Mouse (Mus musculus) gonadal fat pad, adult 2 months (tissue): ENCODE data around the gene Qdpr. TPM values are rescaled to one million over a fixed set of nuclear protein-coding genes. Genes with fewer than 3 reads are reported as not detected.

Source experiments
- DNase-seq: peaks from one replicate; pipeline ENCODE4 v3.0.0-alpha.2; 2012; ENCODE audit warnings: low read depth
- polyA plus RNA-seq: library from polyadenylated mRNA; depleted of rRNA; stranded (reverse); fragments of >200 nt; gene quantifications from 2 replicates; pipeline ENCODE4 v1.2.3, GENCODE M21; 2012; rRNA removed

Gene Qdpr
- polyA plus RNA-seq = 166 and 187 TPM in 2 replicates

DNA sequence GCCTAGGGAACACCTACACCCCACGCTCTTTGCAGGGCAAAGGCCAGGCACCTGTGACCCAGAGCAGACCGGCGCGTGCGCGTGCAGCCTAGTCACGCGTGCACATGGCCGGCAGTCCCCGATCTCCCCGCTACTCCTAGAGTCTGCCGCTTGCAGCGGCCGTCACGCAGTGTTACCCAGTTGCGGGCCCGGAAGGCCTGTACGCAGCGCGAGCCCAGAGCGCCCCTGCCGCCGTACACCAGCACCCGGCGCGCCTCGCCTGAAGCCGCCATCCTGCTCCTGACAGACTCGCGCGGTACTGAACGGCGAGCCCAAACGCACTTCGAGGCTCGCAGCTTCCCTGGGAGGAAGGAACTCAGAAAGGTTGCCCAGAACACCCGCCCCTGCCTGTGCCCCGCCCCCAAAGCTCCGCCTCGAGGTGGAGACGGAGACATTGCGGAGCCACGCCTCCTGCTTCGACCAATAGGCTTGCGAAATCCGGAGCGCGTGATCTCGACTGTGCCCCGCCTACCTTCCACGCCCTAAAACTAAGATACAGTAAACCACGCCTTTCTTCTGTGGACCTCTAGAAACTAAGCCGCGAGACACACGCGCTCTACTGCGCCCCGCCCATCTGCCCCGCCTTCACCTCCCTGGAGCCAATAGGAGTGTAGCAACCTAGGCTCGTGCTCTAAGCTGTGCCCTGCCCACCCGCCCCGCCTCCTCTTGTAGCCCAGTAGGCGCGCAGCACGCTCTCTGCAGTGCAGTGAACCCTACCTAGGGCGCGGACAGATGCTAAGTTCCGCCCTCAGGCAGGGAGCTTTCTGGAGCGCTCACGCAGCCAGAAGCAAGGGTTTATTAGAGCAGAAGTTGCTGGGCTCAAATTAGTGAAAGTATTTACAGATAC is at the start of gene Qdpr:
Qdpr (minus strand) TSS at position 406 of the 886 bp plus-strand sequence.
- peak; percentile 83 for DNase-seq

DNA sequence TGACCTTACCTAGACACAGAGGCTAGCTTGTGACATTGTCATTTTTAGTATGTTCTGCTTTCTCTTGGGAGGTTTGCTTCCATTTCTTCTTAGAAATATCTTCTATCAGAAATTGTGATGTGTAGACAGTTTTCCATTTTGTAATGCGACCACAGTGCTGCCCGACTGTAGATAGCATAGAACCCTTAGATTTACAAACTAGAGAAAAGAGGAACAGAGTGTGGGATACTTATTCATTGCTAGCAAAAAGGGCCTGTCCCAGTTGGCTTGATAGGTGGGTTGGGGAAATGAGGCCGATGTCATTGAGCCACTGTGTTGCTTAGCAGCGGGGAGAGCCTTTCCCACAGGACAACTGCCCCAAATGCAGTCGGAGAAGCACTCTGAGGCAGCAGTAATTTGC is 47.5 kb upstream of the Qdpr start:
- no peak for DNase-seq

DNA sequence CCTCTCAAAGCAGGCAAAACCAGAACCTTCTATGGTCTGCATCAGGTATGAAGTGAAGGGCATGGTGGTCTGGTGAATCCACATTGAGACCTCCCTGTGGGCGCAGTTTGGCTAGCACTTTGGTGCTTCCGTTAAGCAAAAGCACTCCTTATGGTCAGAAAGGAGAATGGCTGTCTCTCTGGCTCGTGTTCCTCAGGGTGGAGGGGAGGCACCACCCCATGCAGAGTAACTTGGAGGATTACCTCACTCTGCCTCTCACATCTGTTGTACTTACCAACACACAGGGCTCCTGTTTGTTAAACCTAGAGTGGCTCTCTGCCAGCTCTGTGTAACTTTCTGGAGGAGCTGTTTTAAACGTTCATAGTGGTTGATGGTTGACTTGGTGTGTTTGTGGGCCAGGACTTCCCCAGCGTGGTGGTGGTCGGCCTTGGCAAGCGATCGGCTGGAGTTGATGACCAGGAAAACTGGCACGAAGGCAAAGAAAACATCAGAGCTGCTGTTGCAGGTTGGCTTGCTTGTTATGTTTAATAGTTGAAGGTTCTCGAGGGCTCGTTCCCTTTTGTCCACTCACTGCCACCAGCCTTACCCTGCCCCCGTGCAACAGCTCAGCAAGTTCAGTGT is 47.0 kb upstream of the Qdpr start:
- DNase-seq = no peak

DNA sequence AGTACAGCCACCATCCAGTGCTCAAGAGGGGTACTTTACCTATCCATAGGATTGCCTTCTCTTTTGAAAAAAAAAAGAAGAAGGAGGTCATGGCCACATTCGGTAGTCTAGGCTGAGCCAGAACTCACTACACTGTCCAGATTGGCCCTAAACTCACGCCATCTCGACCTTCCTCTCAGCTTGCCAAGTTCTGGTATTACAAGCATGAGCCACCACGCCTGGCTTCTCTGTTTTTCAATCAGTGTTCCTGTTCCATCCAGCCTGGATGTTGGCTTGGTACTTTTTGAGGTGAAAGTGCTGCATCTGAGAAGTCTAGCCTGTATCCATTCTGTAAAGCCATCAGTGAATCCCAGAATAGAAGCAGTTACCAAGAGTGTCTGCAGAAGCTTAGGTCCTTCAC is 46.4 kb upstream of the Qdpr start:
- no peak for DNase-seq

DNA sequence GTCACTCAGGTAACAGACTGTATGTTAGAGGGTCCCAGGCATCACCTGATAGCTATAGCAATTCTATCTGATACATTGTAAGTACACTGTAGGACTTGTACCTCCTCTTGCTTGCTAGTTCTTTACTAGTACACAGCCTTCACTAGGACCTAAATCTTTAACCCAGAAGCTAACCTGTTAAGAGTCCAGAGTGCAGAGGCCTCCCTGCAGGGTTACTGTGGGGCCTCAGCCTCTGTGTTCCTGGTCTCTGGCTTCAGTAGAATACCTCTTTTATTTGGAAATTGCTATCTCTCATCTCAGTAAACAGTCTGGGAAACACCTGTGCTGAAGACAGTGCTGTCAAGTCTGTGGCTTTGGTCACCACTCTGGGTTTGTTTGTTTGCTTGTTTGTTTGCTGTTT is 46.0 kb upstream of the Qdpr start:
- DNase-seq = no peak

DNA sequence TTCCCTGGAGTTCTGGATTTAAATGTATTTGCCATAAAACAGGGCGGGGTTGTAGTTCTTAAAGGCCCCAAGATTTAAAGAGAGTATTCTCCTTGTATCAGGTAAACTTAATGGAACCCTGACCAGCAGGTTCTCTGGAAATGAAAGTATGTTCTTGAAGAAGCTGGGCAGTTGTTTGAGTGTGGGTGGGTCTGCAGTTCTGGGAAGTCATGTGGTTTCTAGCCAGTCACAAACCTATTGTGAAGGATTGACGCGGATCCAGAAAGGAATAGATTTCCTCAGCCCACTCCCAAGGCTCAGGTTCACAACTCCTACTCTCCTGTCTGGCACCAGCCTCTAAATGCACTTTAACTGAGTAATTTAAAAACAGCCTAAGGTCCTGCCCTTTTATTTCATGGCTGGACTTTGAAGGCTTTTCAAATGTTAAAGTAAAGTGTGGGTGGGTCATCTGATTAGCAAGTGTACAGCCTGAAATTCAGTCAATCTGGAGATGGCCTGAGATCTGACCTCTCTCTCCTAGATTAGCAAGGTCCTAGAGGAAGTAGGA is 45.5 kb upstream of the Qdpr start:
- DNase-seq = no peak

DNA sequence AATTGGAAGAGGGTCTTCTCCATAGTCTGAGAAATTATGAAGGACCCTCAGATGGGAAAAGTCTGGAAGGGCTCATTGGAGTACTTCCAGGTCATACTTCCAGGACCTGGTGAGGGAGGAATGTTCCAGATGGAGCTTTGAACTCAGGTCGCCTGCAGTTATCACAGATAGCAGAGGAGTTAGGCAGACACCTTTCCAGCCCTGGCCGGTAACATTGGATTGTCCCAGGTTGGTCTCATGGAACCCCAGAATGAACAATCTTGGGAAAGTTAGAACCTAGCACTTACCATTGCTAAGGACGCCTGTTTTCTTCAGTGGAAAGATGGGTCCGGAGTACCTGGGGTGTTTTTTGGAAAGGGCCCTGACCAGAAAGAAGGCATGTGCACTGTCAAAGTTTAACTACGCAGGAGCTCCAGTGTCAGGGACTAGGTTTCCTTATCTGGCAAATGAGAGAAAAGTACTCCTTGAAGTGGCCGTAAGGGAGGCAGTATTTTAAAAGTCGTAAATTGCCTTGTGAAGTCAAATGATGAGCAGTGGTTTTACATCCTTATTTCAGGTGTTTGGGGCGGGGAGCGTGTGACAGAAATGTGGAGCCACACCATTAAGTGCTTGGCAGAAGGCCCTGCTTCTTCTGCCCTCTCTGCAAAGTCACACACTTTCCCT is 44.2 kb upstream of the Qdpr start:
- no peak for DNase-seq

GRCm38 (mm10) chr5:45493191-45494092 is 43.4 kb upstream of the Qdpr start, which contains the start of gene Lap3:
Gene Lap3 (plus strand): TSS chr5:45493374.
- no peak for DNase-seq

DNA sequence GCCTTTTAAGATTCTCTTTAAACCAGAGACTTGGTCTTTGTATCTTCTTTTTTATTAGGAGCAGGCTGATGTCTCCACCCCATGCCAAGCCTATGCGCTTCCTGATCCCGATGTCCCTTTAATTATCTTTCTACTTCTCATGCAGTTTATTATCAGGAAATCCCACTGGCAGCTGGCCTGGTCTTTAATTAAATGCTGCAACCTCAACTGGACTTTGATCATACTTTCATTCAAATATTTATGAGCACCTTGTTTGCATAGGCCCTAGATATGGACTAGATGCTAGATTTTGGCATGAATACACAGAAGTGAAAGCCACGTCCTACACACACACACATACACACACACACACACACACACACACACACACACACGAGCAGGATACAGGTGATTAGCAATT is 41.7 kb upstream of the Qdpr start:
- no peak for DNase-seq

DNA sequence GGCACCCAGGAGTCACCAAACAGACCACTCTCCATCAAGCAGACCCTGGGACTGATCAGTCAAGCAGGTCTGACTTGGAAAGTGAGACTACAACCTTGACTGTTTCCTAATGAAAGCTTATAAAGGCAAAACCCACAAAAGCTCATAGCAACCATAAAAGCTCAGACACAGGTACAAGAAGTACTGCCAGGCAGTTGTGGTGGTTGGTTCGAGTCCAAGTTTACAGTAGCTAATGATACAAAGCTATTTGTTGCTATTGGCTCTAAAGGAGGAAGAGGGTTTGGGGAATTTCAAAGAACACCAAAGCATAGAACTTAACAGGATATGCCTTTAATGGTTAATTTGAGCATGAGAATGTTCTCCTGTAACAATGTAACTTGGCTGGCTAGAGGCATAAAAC is 33.6 kb upstream of the Qdpr start:
- DNase-seq = no peak

DNA sequence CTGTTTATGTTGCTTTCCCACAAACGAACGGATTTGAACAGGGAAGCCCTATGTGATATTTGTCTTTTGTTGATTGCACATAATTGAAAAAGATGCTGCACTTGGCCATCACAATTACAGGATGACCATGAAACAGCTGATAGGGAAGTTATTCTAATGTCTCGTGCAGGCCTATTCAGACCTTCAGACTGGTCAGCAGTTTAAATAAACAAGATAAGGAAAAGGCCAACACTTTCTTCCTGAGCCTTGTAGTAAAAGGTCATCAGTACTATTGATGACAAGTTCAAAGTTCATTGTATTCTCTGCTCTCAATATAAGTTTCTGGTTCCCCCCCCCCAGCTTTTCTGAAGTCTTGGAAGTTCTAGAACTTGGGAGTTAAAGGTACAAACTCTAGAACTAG is 32.6 kb upstream of the Qdpr start:
- no peak for DNase-seq

GRCm38 (mm10) chr5:45481125-45481524 is 31.1 kb upstream of the Qdpr start:
- no peak for DNase-seq

DNA sequence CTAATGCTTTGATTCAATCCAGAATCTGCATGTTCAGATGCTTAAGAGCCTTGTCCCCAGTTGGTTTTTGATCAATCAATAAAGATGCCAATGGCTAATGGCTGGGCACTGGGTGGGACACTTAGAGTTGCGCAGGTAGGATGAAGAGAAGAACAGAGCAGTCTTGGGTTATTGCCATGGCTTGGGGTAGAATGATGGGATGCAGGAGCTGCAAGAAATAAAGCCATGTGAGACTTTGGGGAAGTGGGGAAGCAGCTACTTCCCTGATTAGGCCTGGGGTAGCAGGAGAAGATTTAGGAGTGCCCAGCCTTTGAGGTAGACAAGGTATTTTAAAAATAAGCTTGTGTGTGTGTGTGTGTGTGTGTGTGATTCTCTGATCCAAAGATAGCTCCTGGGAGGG is 30.0 kb upstream of the Qdpr start:
- DNase-seq = no peak

- DNase-seq = peak; percentile 99
These were observed 27.6 kb upstream of the Qdpr start for GRCm38 (mm10) chr5:45477601-45478000.

GRCm38 (mm10) chr5:45476288-45476687 is 26.3 kb upstream of the Qdpr start:
- no peak for DNase-seq

DNA sequence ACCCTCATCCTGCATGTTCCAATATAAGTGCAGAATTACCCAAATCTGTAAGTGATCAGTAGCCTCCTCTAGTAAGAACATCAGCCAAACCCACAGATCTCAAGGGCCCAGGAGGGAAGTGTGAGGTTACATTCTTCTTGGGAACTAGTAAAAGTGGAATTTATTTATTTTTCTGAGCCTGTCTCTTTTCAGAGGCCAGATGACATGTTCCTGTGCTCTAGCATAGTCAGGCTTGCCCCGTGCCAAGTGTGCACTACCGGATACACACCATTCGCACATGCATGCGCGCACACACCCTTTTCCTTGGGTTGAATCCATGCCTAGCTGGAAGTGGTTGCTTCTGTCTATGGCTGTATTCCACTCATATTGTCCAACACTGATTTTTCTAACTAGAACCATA is 25.7 kb upstream of the Qdpr start:
- DNase-seq = no peak

- no peak for DNase-seq
These were observed 24.7 kb upstream of the Qdpr start for GRCm38 (mm10) chr5:45474758-45475157.

- DNase-seq = no peak
These were observed 24.2 kb upstream of the Qdpr start for GRCm38 (mm10) chr5:45474215-45474614.

DNA sequence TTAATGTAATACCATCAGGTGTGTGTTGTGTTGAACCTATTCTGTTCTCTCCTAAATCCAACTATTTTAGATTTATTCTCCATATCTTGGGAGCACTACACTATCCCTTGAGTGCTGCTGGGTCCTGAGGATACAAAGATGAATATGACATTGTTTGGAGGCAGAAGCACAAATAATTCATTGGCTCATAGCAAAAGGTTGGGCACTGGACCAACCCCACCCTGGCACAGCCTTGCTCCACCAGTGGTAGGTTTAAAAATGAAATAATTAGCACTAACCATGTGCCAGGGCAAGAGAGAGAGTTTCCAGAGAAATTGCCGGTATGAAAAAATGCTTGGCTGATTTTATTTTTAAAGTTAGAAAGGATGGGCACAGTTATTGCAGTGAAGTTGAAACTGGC is 23.5 kb upstream of the Qdpr start:
- DNase-seq = no peak

- DNase-seq = no peak
These were observed 22.9 kb upstream of the Qdpr start for GRCm38 (mm10) chr5:45472880-45473450.

GRCm38 (mm10) chr5:45454456-45454855 is 4.4 kb upstream of the Qdpr start:
- no peak for DNase-seq
